Mouse (Mus musculus) bone marrow macrophage, adult 2 months (primary cell): Measurements from ENCODE around the gene Lrrc8b. TPM values are rescaled to one million over a fixed set of nuclear protein-coding genes. Genes with fewer than 3 reads are reported as not detected.

Experiments
- H3K27ac ChIP-seq: 2 replicates; pipeline ENCODE4 v1.5.1; 2012; ENCODE audit warnings: low read depth, low read length; ENCODE audit not compliant: insufficient read depth
- H3K4me1 ChIP-seq: 2 replicates; pipeline ENCODE4 v1.6.1; 2012; ENCODE audit warnings: low read length; ENCODE audit not compliant: control insufficient read depth, insufficient read depth
- H3K4me3 ChIP-seq: 2 replicates; pipeline ENCODE4 v1.5.1; 2012; ENCODE audit warnings: mild to moderate bottlenecking, low read length, moderate library complexity; ENCODE audit not compliant: insufficient read depth
- CTCF ChIP-seq: IDR thresholded peaks from 2 replicates; pipeline ENCODE4 v1.5.1; 2012; ENCODE audit warnings: low read depth, mild to moderate bottlenecking, low read length, moderate library complexity
- POLR2A ChIP-seq: IDR thresholded peaks from 2 replicates; pipeline ENCODE4 v1.6.1; 2012; ENCODE audit warnings: mild to moderate bottlenecking, low read depth, low read length, borderline replicate concordance
- polyA plus RNA-seq: library from polyadenylated mRNA; stranded (reverse); fragments of >200 nt; gene quantifications from 2 replicates; pipeline ENCODE4 v1.2.4, GENCODE M21; 2012; ENCODE audit not compliant: missing spikeins, insufficient read depth, insufficient read length

Lrrc8b gene
- 5.0 and 6.5 TPM in 2 replicates for polyA plus RNA-seq

GRCm38 (mm10) chr5:105415198-105415791 lies at the start of gene Lrrc8b:
TSS of gene Lrrc8b (plus strand) at chr5:105415775.
- Histone ChIP-seq H3K4me3 (peak within 1 kb of the TSS; percentile 77), H3K4me1 (no peaks in the 10 kb centered on the region), H3K27ac (peak within 1 kb of the TSS; percentile 46)
- TF ChIP-seq CTCF = no peak
- TF ChIP-seq POLR2A = no peak

GRCm38 (mm10) chr5:105381482-105381881 lies 34.1 kb upstream of the Lrrc8b start:
- no peaks in the 10 kb centered on the region for H3K4me1 ChIP-seq
- H3K27ac ChIP-seq = no peak overlapping the region
- H3K4me3 ChIP-seq = no peak overlapping the region
- no peak for TF ChIP-seq CTCF
- TF ChIP-seq POLR2A = no peak

- no peak overlapping the region for H3K4me3 ChIP-seq
- no peak overlapping the region for H3K27ac ChIP-seq
- TF ChIP-seq POLR2A (no peak), CTCF (no peak)
- H3K4me1 ChIP-seq = no peaks in the 10 kb centered on the region
Measured at GRCm38 (mm10) chr5:105390346-105390745, 25.2 kb upstream of the Lrrc8b start.

GRCm38 (mm10) chr5:105393731-105394130 lies 21.8 kb upstream of the Lrrc8b start:
- TF ChIP-seq CTCF (no peak), POLR2A (no peak)
- no peak overlapping the region for H3K4me3 ChIP-seq
- H3K27ac ChIP-seq = no peak overlapping the region
- no peaks in the 10 kb centered on the region for H3K4me1 ChIP-seq

GRCm38 (mm10) chr5:105395188-105395587 lies 20.4 kb upstream of the Lrrc8b start:
- Histone ChIP-seq H3K4me3 (no peak overlapping the region), H3K27ac (no peak overlapping the region), H3K4me1 (no peaks in the 10 kb centered on the region)
- no peak for TF ChIP-seq CTCF
- no peak for TF ChIP-seq POLR2A

- H3K27ac ChIP-seq = no peak overlapping the region
- no peaks in the 10 kb centered on the region for H3K4me1 ChIP-seq
- no peak for TF ChIP-seq POLR2A
- H3K4me3 ChIP-seq = no peak overlapping the region
Measured at GRCm38 (mm10) chr5:105398966-105399365, 16.6 kb upstream of the Lrrc8b start.

- TF ChIP-seq POLR2A (no peak), CTCF (0 out of 2 replicates have a peak, but pooled peaks have one; percentile 21)
- H3K27ac ChIP-seq = no peak overlapping the region
- H3K4me3 ChIP-seq = no peak overlapping the region
- H3K4me1 ChIP-seq = no peaks in the 10 kb centered on the region
Measured at GRCm38 (mm10) chr5:105399631-105400423, 15.7 kb upstream of the Lrrc8b start.

- no peak overlapping the region for H3K4me3 ChIP-seq
- no peak overlapping the region for H3K27ac ChIP-seq
- no peak for TF ChIP-seq POLR2A
- TF ChIP-seq CTCF = no peak
- H3K4me1 ChIP-seq = no peaks in the 10 kb centered on the region
Measured at GRCm38 (mm10) chr5:105400424-105401375, 14.9 kb upstream of the Lrrc8b start.

- TF ChIP-seq CTCF (no peak), POLR2A (no peak)
- Histone ChIP-seq H3K4me1 (no peaks in the 10 kb centered on the region), H3K4me3 (no peak overlapping the region), H3K27ac (no peak overlapping the region)
Measured at GRCm38 (mm10) chr5:105401536-105401935, 14.0 kb upstream of the Lrrc8b start.
